Mouse (Mus musculus) CH12.LX (cell line): Measurements from ENCODE around the gene Ccr1l1. TPM values are rescaled to one million over a fixed set of nuclear protein-coding genes. Genes with fewer than 3 reads are reported as not detected.
"Not testable (repeated sequence)": the region's sequence is repeated elsewhere in the genome, so short reads cannot be mapped to it uniquely, and the experiment has no call there.

ENCODE experiments used
- DNase-seq: peaks from one replicate; pipeline ENCODE4 v3.0.0-alpha.2; 2013; ENCODE audit errors: extremely low read depth
- H3K27ac ChIP-seq: 2 replicates; pipeline ENCODE4 v1.5.1; 2012; ENCODE audit warnings: low read depth, mild to moderate bottlenecking, control low read depth, moderate library complexity; ENCODE audit not compliant: insufficient read depth
- H3K27me3 ChIP-seq: replicated peaks from 2 replicates; pipeline ENCODE3; 2012; ENCODE audit warnings: inconsistent platforms
- H3K36me3 ChIP-seq, 2 experiments: replicated peaks in 1 of 2; 2 replicates each; pipeline versions ENCODE3 to v1.6.1; 2012; ENCODE audit warnings: inconsistent platforms in 1 of 2, low read length in 1 of 2, mild to moderate bottlenecking in 1 of 2, mixed read lengths in 1 of 2, moderate library complexity in 1 of 2; ENCODE audit not compliant: control insufficient read depth in 1 of 2, insufficient read depth in 1 of 2
- H3K4me1 ChIP-seq, 2 experiments: 2 replicates each; pipeline ENCODE4 v1.6.1; 2012; ENCODE audit warnings: inconsistent platforms in 1 of 2, moderate library complexity in 1 of 2; ENCODE audit not compliant: insufficient read depth in 2 of 2, control insufficient read depth in 1 of 2
- H3K4me2 ChIP-seq: 2 replicates; pipeline ENCODE4 v1.6.1; 2012; ENCODE audit warnings: low read depth, mild to moderate bottlenecking, control low read depth; ENCODE audit not compliant: poor library complexity, insufficient read depth, severe bottlenecking
- H3K4me3 ChIP-seq, 3 experiments: fragments of 150-350 bp in 1 of 3; sonication (generic) in 1 of 3; replicated peaks in 1 of 3; 2 replicates each; pipeline versions ENCODE3 to v1.5.1; 2011 to 2012; ENCODE audit warnings: low read depth in 2 of 3, low read length in 2 of 3, mild to moderate bottlenecking in 2 of 3, moderate library complexity in 2 of 3, control low read depth in 1 of 3, improper control_type of control experiment in 1 of 3, inconsistent platforms in 1 of 3, mixed read lengths in 1 of 3; ENCODE audit not compliant: poor library complexity in 1 of 3
- H3K79me2 ChIP-seq: replicated peaks from 2 replicates; pipeline ENCODE4 v1.6.1; 2012; ENCODE audit warnings: mild to moderate bottlenecking, moderate library complexity; ENCODE audit not compliant: control insufficient read depth, poor library complexity, insufficient read depth, severe bottlenecking; ENCODE audit errors: extremely low read depth
- H3K9ac ChIP-seq: 2 replicates; pipeline ENCODE4 v1.6.1; 2012; ENCODE audit warnings: low read depth, mild to moderate bottlenecking, control low read depth, moderate library complexity; ENCODE audit not compliant: insufficient read depth
- H3K9me3 ChIP-seq: replicated peaks from 2 replicates; pipeline ENCODE3; 2012; ENCODE audit warnings: low read length, inconsistent platforms, mixed read lengths
- CHD1 ChIP-seq: IDR thresholded peaks from 2 replicates; pipeline ENCODE4 v1.6.1; 2012; ENCODE audit warnings: low read depth, low read length, improper control_type of control experiment, inconsistent platforms
- E2F4 ChIP-seq: IDR thresholded peaks from 2 replicates; pipeline ENCODE4 v1.6.1; 2011; ENCODE audit warnings: low read depth, low read length, improper control_type of control experiment; ENCODE audit not compliant: insufficient replicate concordance
- HCFC1 ChIP-seq: IDR thresholded peaks from 2 replicates; pipeline ENCODE4 v1.6.1; 2012; ENCODE audit warnings: low read depth, mild to moderate bottlenecking, inconsistent platforms, low read length, improper control_type of control experiment
- JUND ChIP-seq: conservative IDR thresholded peaks from 2 replicates; pipeline ENCODE4 v1.6.1; 2011; ENCODE audit warnings: low read depth, low read length, improper control_type of control experiment
- MAFK ChIP-seq: IDR thresholded peaks from 2 replicates; pipeline ENCODE4 v1.6.1; 2011; ENCODE audit warnings: low read length, improper control_type of control experiment; ENCODE audit not compliant: insufficient replicate concordance
- MAX ChIP-seq: IDR thresholded peaks from 2 replicates; pipeline ENCODE4 v1.6.1; 2011; ENCODE audit warnings: low read length, improper control_type of control experiment
- MEF2A ChIP-seq: IDR thresholded peaks from 2 replicates; pipeline ENCODE4 v1.6.1; 2014; ENCODE audit warnings: low read depth, mild to moderate bottlenecking, inconsistent platforms, low read length, improper control_type of control experiment, borderline replicate concordance
- NELFE ChIP-seq: IDR thresholded peaks from 2 replicates; pipeline ENCODE4 v1.6.1; 2011; ENCODE audit warnings: low read depth, low read length, improper control_type of control experiment
- PAX5 ChIP-seq: IDR thresholded peaks from 2 replicates; pipeline ENCODE4 v1.6.1; 2012; ENCODE audit warnings: low read length, inconsistent platforms, mixed read lengths
- POLR2A ChIP-seq: IDR thresholded peaks from 2 replicates; pipeline ENCODE4 v1.6.1; 2011; ENCODE audit warnings: low read depth, mild to moderate bottlenecking, improper control_type of control experiment, low read length
- RCOR1 ChIP-seq: conservative IDR thresholded peaks from 2 replicates; pipeline ENCODE4 v1.6.1; 2012; ENCODE audit warnings: low read depth, mild to moderate bottlenecking, inconsistent platforms, low read length, improper control_type of control experiment
- SIN3A ChIP-seq: IDR thresholded peaks from 2 replicates; pipeline ENCODE4 v1.6.1; 2012; ENCODE audit warnings: low read length, improper control_type of control experiment, inconsistent platforms
- SMC3 ChIP-seq: IDR thresholded peaks from 2 replicates; pipeline ENCODE4 v1.6.1; 2011; ENCODE audit warnings: low read depth, low read length, improper control_type of control experiment
- TCF12 ChIP-seq: IDR thresholded peaks from 2 replicates; pipeline ENCODE4 v1.6.1; 2014; ENCODE audit warnings: low read depth, mild to moderate bottlenecking, inconsistent platforms, low read length, improper control_type of control experiment
- ZC3H11A ChIP-seq: IDR thresholded peaks from 2 replicates; pipeline ENCODE4 v1.6.1; 2012; ENCODE audit warnings: low read depth, mild to moderate bottlenecking, inconsistent platforms, low read length, improper control_type of control experiment
- ZMIZ1 ChIP-seq: IDR thresholded peaks from 2 replicates; pipeline ENCODE4 v1.6.1; 2012; ENCODE audit warnings: low read depth, mild to moderate bottlenecking, inconsistent platforms, low read length, improper control_type of control experiment
- dilution Hi-C: fragments of 300-500 bp; cut with MboI; formaldehyde crosslinking; loops from 2 replicates; pipeline ENCODE4 v1.14.3; 2020; ENCODE audit warnings: low sequenced_read_pairs; ENCODE audit not compliant: extremely low pct_unique_long_range_greater_than_20kb, extremely low pct_ligation_motif_present
- in situ Hi-C: fragments of 300-500 bp; cut with MboI; formaldehyde crosslinking; loops from 3 replicates; pipeline ENCODE4 v1.14.3; 2019; ENCODE audit warnings: low sequenced_read_pairs, low pct_ligation_motif_present, low pct_unique_long_range_greater_than_20kb, mixed read lengths
- polyA plus RNA-seq: library from polyadenylated mRNA; unstranded; fragments of >175 nt; gene quantifications from 2 replicates; pipeline ENCODE4 v1.2.1, GENCODE M21; 2012; ENCODE audit warnings: low read depth; ENCODE audit not compliant: insufficient read length
- total RNA-seq, 2 experiments: library from RNA; depleted of rRNA; stranded (reverse); fragments of 300-350 nt in 1 of 2; fragments of >200 nt in 1 of 2; gene quantifications; 2 replicates each; pipeline ENCODE4 v1.2.3; 2012 to 2014

Gene Ccr1l1
- total and polyA plus RNA-seq, 3 experiments = 0.08 TPM; not detected in 2

GRCm38 (mm10) chr9:123981909-123982308 lies 3.7 kb upstream of the Ccr1l1 start:
- Histone ChIP-seq H3K9ac (no peak overlapping the region), H3K27ac (no peak overlapping the region), H3K9me3 (no peaks in the 10 kb centered on the region), H3K27me3 (no peaks in the 10 kb centered on the region), H3K4me3 (no peak overlapping the region), H3K79me2 (no peaks in the 10 kb centered on the region), H3K36me3 (no peaks in the 10 kb centered on the region), H3K4me1 (peaks cover 18 to 58% of the 10 kb centered on the region in 2 experiments), H3K4me2 (no peak overlapping the region)
- TF ChIP-seq POLR2A = no peak
- TF ChIP-seq ZMIZ1 = no peak
- no peak for TF ChIP-seq HCFC1
- no peak for TF ChIP-seq RCOR1
- TF ChIP-seq ZC3H11A = no peak
- TF ChIP-seq CHD1 = no peak
- TF ChIP-seq MAFK = no peak
- TF ChIP-seq MAX = no peak
- no peak for TF ChIP-seq SMC3
- no peak for TF ChIP-seq E2F4
- TF ChIP-seq NELFE = no peak
- no peak for TF ChIP-seq JUND
- TF ChIP-seq SIN3A = no peak
- no peak for TF ChIP-seq PAX5
- TF ChIP-seq MEF2A = no peak
- no peak for TF ChIP-seq TCF12
- DNase-seq = no peak
- dilution Hi-C loops (no loop called here), in situ Hi-C loops (no loop called here)

DNA sequence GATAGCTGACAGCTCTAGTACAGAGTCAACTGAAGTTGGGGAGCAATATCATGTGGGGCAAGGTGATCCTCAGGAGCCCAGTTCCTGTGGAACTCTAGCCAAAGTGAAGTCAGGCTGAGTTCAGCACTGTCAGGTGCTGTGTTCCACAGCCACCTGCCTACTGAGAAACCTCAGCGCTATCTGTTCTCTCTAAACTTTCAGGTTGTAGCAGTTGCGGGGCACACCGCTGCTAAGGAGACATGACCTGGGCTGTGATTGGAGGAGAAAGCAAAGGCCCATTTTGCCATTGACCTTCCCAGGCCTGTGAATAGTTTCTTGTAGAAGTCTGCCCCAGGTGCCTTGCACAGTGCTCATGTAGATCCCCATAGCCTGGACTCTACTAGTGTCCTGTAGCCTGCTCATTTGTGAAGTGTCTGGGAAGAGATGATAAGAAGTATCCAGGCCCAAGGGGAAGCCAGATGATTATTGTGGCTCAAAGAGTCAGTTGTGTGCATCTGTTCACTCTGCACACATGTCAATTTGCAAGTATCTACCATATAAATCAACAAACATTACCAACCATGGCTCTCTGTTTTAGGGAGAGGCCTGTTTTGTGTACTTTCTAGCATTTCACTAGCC lies 2.8 kb upstream of the Ccr1l1 start:
- DNase-seq, in situ Hi-C loops, dilution Hi-C loops: not testable (repeated sequence)

More for the DNA sequence above, 2.8 kb upstream of the Ccr1l1 start:
- H3K27ac ChIP-seq, H3K27me3 ChIP-seq, H3K36me3 ChIP-seq, H3K9me3 ChIP-seq, H3K4me2 ChIP-seq, H3K9ac ChIP-seq, H3K79me2 ChIP-seq, H3K4me3 ChIP-seq: not testable (repeated sequence)
- peaks cover 20 to 60% of the 10 kb centered on the region in 2 experiments for H3K4me1 ChIP-seq
